Mouse (Mus musculus): ENCODE measurements around the gene Topors. TPM values are rescaled to one million over a fixed set of nuclear protein-coding genes. Genes with fewer than 3 reads are reported as not detected.

Gene Topors
- 16.3 and 20.2 TPM in 2 replicates for polyA plus RNA-seq (2012; rRNA removed)
- polyA plus RNA-seq (2014; fragmentation: Nextera tagmentation; extraction: Ambion mirVana), result 43.4 and 48.0 TPM in 2 replicates

GRCm38 (mm10) chr4:40269430-40270032 lies at the start of gene Topors, which contains the start of gene Smim27:
Gene Topors (minus strand): TSS chr4:40269850.
Gene Smim27 (plus strand): TSS chr4:40269579.
- H3K9me3 ChIP-seq (ENCODE audit: control insufficient read depth, low read length), result no peaks in the 10 kb centered on the region
- peak; percentile 97 for ATAC-seq (ENCODE audit: low FRiP score, low read depth)
- peak; percentile 98 for DNase-seq (ENCODE audit: low spot score)
- peaks cover 9% of the 10 kb centered on the region for H3K4me1 ChIP-seq (ENCODE audit: control insufficient read depth, insufficient read depth, low read length)
- peak; percentile 90; the same call in 1 of the 2 replicates for TF ChIP-seq POLR2A (IDR thresholded peaks at IDR 0.05; ENCODE audit: borderline replicate concordance, extremely low read depth, insufficient read depth, insufficient read length)
- H3K9ac ChIP-seq (ENCODE audit: low read depth, low read length, severe bottlenecking), result peak within 1 kb of the TSS; percentile 90
- H3K36me3 ChIP-seq (ENCODE audit: control insufficient read depth, insufficient read depth, low read length), result peaks cover 36% of the 10 kb centered on the region
- H3K27ac ChIP-seq (replicated peaks; ENCODE audit: low read depth, low read length), result peak within 1 kb of the TSS; percentile 98
- under 1% methylated on average over 38 of the region's 38 CpGs for WGBS
- H3K4me3 ChIP-seq (replicated peaks; ENCODE audit: low read length), result peak within 1 kb of the TSS; percentile 82
- H3K4me2 ChIP-seq (replicated peaks; ENCODE audit: low read depth, low read length, severe bottlenecking), result peak within 1 kb of the TSS; percentile 86
- H3K27me3 ChIP-seq (ENCODE audit: control insufficient read depth, insufficient read depth, low read length), result no peaks in the 10 kb centered on the region

- 77% methylated on average over 3 of the region's 3 CpGs for WGBS
- DNase-seq (ENCODE audit: low spot score) (no peak), ATAC-seq (ENCODE audit: low FRiP score, low read depth) (no peak)
These were observed 47.8 kb upstream of the Topors start for GRCm38 (mm10) chr4:40317404-40317803.

DNA sequence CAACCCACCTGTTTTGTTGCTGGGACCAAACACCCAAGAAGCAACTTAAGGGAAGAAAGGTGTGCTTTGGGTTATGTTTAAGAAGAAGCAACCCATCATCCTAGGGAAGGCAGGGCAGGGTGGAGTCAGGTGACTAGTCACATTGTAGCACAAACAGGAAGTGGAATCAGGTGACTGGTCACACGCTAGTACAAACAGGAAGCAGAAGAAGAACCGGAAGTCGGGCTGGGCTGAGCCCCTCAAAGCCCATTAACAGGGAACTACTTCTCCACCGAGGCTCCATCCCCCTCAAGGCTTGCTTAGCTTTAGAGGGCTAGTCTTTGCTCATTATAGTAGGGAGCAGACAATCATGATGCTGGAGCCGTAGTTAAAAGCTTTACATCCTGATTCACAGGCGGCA lies 43.4 kb upstream of the Topors start:
- no peak for DNase-seq (ENCODE audit: low spot score)
- H3K4me2 ChIP-seq (replicated peaks; ENCODE audit: low read depth, low read length, severe bottlenecking), result no peak overlapping the region
- no peaks in the 10 kb centered on the region for H3K4me1 ChIP-seq (ENCODE audit: control insufficient read depth, insufficient read depth, low read length)
- ATAC-seq (ENCODE audit: low FRiP score, low read depth), result no peak
- no peaks in the 10 kb centered on the region for H3K36me3 ChIP-seq (ENCODE audit: control insufficient read depth, insufficient read depth, low read length)
- no peak overlapping the region for H3K4me3 ChIP-seq (replicated peaks; ENCODE audit: low read length)
- TF ChIP-seq POLR2A (IDR thresholded peaks at IDR 0.05; ENCODE audit: borderline replicate concordance, extremely low read depth, insufficient read depth, insufficient read length), result no peak
- H3K9me3 ChIP-seq (ENCODE audit: control insufficient read depth, low read length), result no peaks in the 10 kb centered on the region
- no peak overlapping the region for H3K9ac ChIP-seq (ENCODE audit: low read depth, low read length, severe bottlenecking)
- H3K27ac ChIP-seq (replicated peaks; ENCODE audit: low read depth, low read length), result no peak overlapping the region
- WGBS, result 79% methylated on average over 6 of the region's 6 CpGs
- no peaks in the 10 kb centered on the region for H3K27me3 ChIP-seq (ENCODE audit: control insufficient read depth, insufficient read depth, low read length)

More at GRCm38 (mm10) chr4:40317404-40317803, 47.8 kb upstream of the Topors start:
- no peaks in the 10 kb centered on the region for H3K27me3 ChIP-seq (ENCODE audit: control insufficient read depth, insufficient read depth, low read length)
- no peak overlapping the region for H3K4me2 ChIP-seq (replicated peaks; ENCODE audit: low read depth, low read length, severe bottlenecking)
- H3K9me3 ChIP-seq (ENCODE audit: control insufficient read depth, low read length), result no peaks in the 10 kb centered on the region
- H3K27ac ChIP-seq (replicated peaks; ENCODE audit: low read depth, low read length), result no peak overlapping the region
- H3K9ac ChIP-seq (ENCODE audit: low read depth, low read length, severe bottlenecking), result no peak overlapping the region
- no peak overlapping the region for H3K4me3 ChIP-seq (replicated peaks; ENCODE audit: low read length)
- no peaks in the 10 kb centered on the region for H3K4me1 ChIP-seq (ENCODE audit: control insufficient read depth, insufficient read depth, low read length)
- H3K36me3 ChIP-seq (ENCODE audit: control insufficient read depth, insufficient read depth, low read length), result no peaks in the 10 kb centered on the region
- TF ChIP-seq POLR2A (IDR thresholded peaks at IDR 0.05; ENCODE audit: borderline replicate concordance, extremely low read depth, insufficient read depth, insufficient read length), result no peak

DNA sequence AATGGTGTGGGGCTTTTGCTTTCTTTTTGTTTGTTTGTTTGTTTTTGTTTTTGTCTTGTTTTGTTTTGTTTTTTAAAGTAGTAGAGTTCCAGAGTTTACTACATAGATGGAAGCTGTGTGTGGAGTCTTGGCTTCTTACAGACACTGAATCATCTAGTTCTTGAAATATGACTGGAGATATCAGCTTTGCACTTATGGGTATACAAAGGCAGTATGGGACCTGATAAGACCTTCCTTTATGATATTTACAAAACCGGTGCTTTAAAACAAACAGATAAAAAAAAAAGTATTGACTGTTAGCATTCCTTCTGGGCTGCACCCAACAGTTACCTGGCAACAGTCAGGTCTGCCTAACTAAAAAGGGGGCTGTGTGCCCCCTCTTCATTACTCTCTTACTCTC lies 42.6 kb upstream of the Topors start:
- Histone ChIP-seq H3K9me3 (ENCODE audit: control insufficient read depth, low read length) (no peaks in the 10 kb centered on the region), H3K4me3 (replicated peaks; ENCODE audit: low read length) (no peak overlapping the region), H3K9ac (ENCODE audit: low read depth, low read length, severe bottlenecking) (no peak overlapping the region), H3K27ac (replicated peaks; ENCODE audit: low read depth, low read length) (no peak overlapping the region), H3K4me2 (replicated peaks; ENCODE audit: low read depth, low read length, severe bottlenecking) (no peak overlapping the region), H3K27me3 (ENCODE audit: control insufficient read depth, insufficient read depth, low read length) (no peaks in the 10 kb centered on the region), H3K4me1 (ENCODE audit: control insufficient read depth, insufficient read depth, low read length) (no peaks in the 10 kb centered on the region), H3K36me3 (ENCODE audit: control insufficient read depth, insufficient read depth, low read length) (no peaks in the 10 kb centered on the region)
- no peak for TF ChIP-seq POLR2A (IDR thresholded peaks at IDR 0.05; ENCODE audit: borderline replicate concordance, extremely low read depth, insufficient read depth, insufficient read length)
- 78% methylated on average over 1 of the region's 1 CpGs for WGBS
- ATAC-seq (ENCODE audit: low FRiP score, low read depth), result no peak
- no peak for DNase-seq (ENCODE audit: low spot score)

DNA sequence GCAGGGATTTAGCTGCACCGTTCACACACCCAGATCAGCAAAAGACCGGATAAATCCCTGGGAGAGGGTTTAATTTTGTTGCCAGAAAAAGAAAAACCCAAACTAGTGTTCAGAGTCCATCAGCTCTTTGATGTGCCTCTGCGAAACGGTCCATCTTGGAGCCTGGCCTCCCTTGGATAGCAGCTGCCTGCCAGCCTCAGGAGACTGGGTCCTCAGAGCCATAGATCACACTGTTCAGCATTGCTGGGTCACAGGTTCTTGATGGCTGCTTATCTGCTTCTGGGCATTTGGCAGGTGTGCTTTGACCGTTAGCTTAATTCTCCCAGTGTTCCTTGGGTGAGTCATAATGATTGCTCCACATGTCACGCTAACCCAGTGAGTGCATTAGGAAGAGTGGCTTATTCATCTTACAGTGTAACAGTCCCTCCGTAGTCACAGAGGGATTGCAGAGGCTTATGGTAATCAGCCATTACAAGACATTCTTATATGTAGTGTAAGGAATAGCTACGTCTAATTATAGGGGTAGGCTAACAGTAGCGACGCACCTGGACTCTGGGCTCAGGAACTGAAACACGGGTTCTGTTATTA lies 41.2 kb upstream of the Topors start:
- 64% methylated on average over 11 of the region's 11 CpGs for WGBS
- ATAC-seq (ENCODE audit: low FRiP score, low read depth) (no peak), DNase-seq (ENCODE audit: low spot score) (no peak)
- no peaks in the 10 kb centered on the region for H3K4me1 ChIP-seq (ENCODE audit: control insufficient read depth, insufficient read depth, low read length)
- H3K27me3 ChIP-seq (ENCODE audit: control insufficient read depth, insufficient read depth, low read length), result no peaks in the 10 kb centered on the region
- H3K36me3 ChIP-seq (ENCODE audit: control insufficient read depth, insufficient read depth, low read length), result no peaks in the 10 kb centered on the region
- H3K27ac ChIP-seq (replicated peaks; ENCODE audit: low read depth, low read length), result no peak overlapping the region
- H3K4me2 ChIP-seq (replicated peaks; ENCODE audit: low read depth, low read length, severe bottlenecking), result no peak overlapping the region
- no peak overlapping the region for H3K9ac ChIP-seq (ENCODE audit: low read depth, low read length, severe bottlenecking)
- H3K9me3 ChIP-seq (ENCODE audit: control insufficient read depth, low read length), result no peaks in the 10 kb centered on the region
- no peak for TF ChIP-seq POLR2A (IDR thresholded peaks at IDR 0.05; ENCODE audit: borderline replicate concordance, extremely low read depth, insufficient read depth, insufficient read length)
- no peak overlapping the region for H3K4me3 ChIP-seq (replicated peaks; ENCODE audit: low read length)

Data from limb, embryonic 14.5 days (tissue).